Mouse (Mus musculus): ENCODE data around the gene Fam135a. TPM values are rescaled to one million over a fixed set of nuclear protein-coding genes. Genes with fewer than 3 reads are reported as not detected.

Fam135a gene
- total and polyA plus RNA-seq, 3 experiments: not detected

GRCm38 (mm10) chr1:24107378-24107777 lies 7.2 kb upstream of the Fam135a start:
- H3K4me3 ChIP-seq (ENCODE audit: control insufficient read depth in 1 of 2, insufficient read depth in 1 of 2, low read depth in 2 of 2, low read length in 2 of 2): no peak overlapping the region
- H3K27ac ChIP-seq (ENCODE audit: control insufficient read depth, low read depth, low read length): no peak overlapping the region
- H3K9ac ChIP-seq (ENCODE audit: control insufficient read depth, low read depth, low read length, poor library complexity, severe bottlenecking): no peak overlapping the region

GRCm38 (mm10) chr1:24102579-24103149 lies 2.5 kb upstream of the Fam135a start:
- H3K36me3 ChIP-seq (ENCODE audit: control insufficient read depth in 1 of 2, insufficient read depth in 2 of 2, low read length in 2 of 2): no peaks in the 10 kb centered on the region
- no peaks in the 10 kb centered on the region for H3K9me3 ChIP-seq (replicated peaks; ENCODE audit: insufficient read depth, low read length)
- no peaks in the 10 kb centered on the region for H3K4me1 ChIP-seq (ENCODE audit: control insufficient read depth in 1 of 2, insufficient read depth in 2 of 2, low read length in 2 of 2)
- no peaks in the 10 kb centered on the region; a peak in 1 of 4 replicates for H3K27me3 ChIP-seq (ENCODE audit: control insufficient read depth in 1 of 2, insufficient read depth in 2 of 2, low read length in 2 of 2)
- no peak overlapping the region for H3K9ac ChIP-seq (ENCODE audit: control insufficient read depth, low read depth, low read length, poor library complexity, severe bottlenecking)
- H3K27ac ChIP-seq (ENCODE audit: control insufficient read depth, low read depth, low read length): no peak overlapping the region
- no peak for TF ChIP-seq E2F4 (IDR thresholded peaks at IDR 0.05; ENCODE audit: borderline replicate concordance, low read depth, low read length)
- no peak for TF ChIP-seq BHLHE40 (IDR thresholded peaks at IDR 0.05; ENCODE audit: borderline replicate concordance, low read depth, low read length)
- TF ChIP-seq ZC3H11A (IDR thresholded peaks at IDR 0.05; ENCODE audit: low read depth, low read length): no peak
- no peak for TF ChIP-seq POLR2A (IDR thresholded peaks at IDR 0.05; ENCODE audit: control insufficient read depth in 1 of 2, insufficient read depth in 1 of 2, low read depth in 1 of 2, low read length in 2 of 2, poor library complexity in 1 of 2)
- no peak for TF ChIP-seq POLR2AphosphoS2 (IDR thresholded peaks at IDR 0.05; ENCODE audit: low read length)
- TF ChIP-seq JUND (IDR thresholded peaks at IDR 0.05; ENCODE audit: low read depth, low read length): no peak
- TF ChIP-seq KAT2A (conservative IDR thresholded peaks at IDR 0.05; ENCODE audit: low read depth, low read length): no peak
- no peak for TF ChIP-seq USF2 (IDR thresholded peaks at IDR 0.05; ENCODE audit: borderline replicate concordance in 1 of 2, insufficient read depth in 1 of 2, low read depth in 1 of 2, low read length in 2 of 2)
- no peak for TF ChIP-seq SIN3A (IDR thresholded peaks at IDR 0.05; ENCODE audit: low read length)
- no peak for TF ChIP-seq ZMIZ1 (IDR thresholded peaks at IDR 0.05; ENCODE audit: low read depth, low read length)
- DNase-seq (ENCODE audit: low read depth, low spot score): no peak
- H3K79me2 ChIP-seq (ENCODE audit: control insufficient read depth, insufficient read depth, low read length, poor library complexity): no peaks in the 10 kb centered on the region
- no peak overlapping the region for H3K4me3 ChIP-seq (ENCODE audit: control insufficient read depth in 1 of 2, insufficient read depth in 1 of 2, low read depth in 2 of 2, low read length in 2 of 2)

More at GRCm38 (mm10) chr1:24107378-24107777, 7.2 kb upstream of the Fam135a start:
- Histone ChIP-seq H3K27me3 (ENCODE audit: control insufficient read depth in 1 of 2, insufficient read depth in 2 of 2, low read length in 2 of 2) (no peaks in the 10 kb centered on the region; a peak in 1 of 4 replicates), H3K9me3 (replicated peaks; ENCODE audit: insufficient read depth, low read length) (no peaks in the 10 kb centered on the region), H3K79me2 (ENCODE audit: control insufficient read depth, insufficient read depth, low read length, poor library complexity) (no peaks in the 10 kb centered on the region), H3K36me3 (ENCODE audit: control insufficient read depth in 1 of 2, insufficient read depth in 2 of 2, low read length in 2 of 2) (no peaks in the 10 kb centered on the region), H3K4me1 (ENCODE audit: control insufficient read depth in 1 of 2, insufficient read depth in 2 of 2, low read length in 2 of 2) (no peaks in the 10 kb centered on the region)
- no peak for TF ChIP-seq NRF1 (IDR thresholded peaks at IDR 0.05; ENCODE audit: insufficient read depth, low read depth, low read length, poor library complexity, severe bottlenecking)
- no peak for DNase-seq (ENCODE audit: low read depth, low spot score)

DNA sequence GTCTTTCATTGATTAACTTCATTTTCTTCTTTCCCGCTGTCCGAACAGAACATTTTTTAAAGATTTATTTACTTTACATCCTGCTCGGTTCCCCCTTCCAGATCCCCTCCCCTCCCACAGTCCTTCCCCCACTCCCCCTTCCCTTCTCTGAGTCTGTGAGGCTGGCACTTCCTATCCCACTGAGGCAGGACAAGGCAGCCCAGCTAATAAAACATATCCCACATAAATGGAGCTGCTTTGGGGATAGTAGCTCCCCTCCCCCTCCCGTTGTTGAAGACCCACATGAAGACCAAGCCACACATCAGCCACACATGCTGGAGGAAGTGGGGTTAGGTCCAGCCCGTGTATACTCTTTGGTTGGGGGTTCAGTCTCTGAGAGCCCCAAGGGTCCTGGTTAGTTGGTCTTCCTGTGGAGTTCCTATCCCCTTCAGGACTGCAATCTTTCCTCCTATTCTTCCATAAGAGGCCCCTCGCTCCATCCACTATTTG lies 773 bp upstream of the Fam135a start:
- Histone ChIP-seq H3K4me1 (ENCODE audit: control insufficient read depth in 1 of 2, insufficient read depth in 2 of 2, low read length in 2 of 2) (no peaks in the 10 kb centered on the region), H3K4me3 (ENCODE audit: control insufficient read depth in 1 of 2, insufficient read depth in 1 of 2, low read depth in 2 of 2, low read length in 2 of 2) (no peak overlapping the region), H3K27me3 (ENCODE audit: control insufficient read depth in 1 of 2, insufficient read depth in 2 of 2, low read length in 2 of 2) (no peaks in the 10 kb centered on the region; a peak in 1 of 4 replicates), H3K9me3 (replicated peaks; ENCODE audit: insufficient read depth, low read length) (no peaks in the 10 kb centered on the region), H3K9ac (ENCODE audit: control insufficient read depth, low read depth, low read length, poor library complexity, severe bottlenecking) (no peak overlapping the region), H3K79me2 (ENCODE audit: control insufficient read depth, insufficient read depth, low read length, poor library complexity) (no peaks in the 10 kb centered on the region), H3K36me3 (ENCODE audit: control insufficient read depth in 1 of 2, insufficient read depth in 2 of 2, low read length in 2 of 2) (no peaks in the 10 kb centered on the region), H3K27ac (ENCODE audit: control insufficient read depth, low read depth, low read length) (no peak overlapping the region)
- TF ChIP-seq MAFK (IDR thresholded peaks at IDR 0.05; ENCODE audit: borderline replicate concordance, low read depth, low read length) (no peak), ZC3H11A (IDR thresholded peaks at IDR 0.05; ENCODE audit: low read depth, low read length) (no peak), ELF1 (IDR thresholded peaks at IDR 0.05; ENCODE audit: low read depth, low read length) (no peak), NELFE (IDR thresholded peaks at IDR 0.05; ENCODE audit: low read depth, low read length) (no peak), MXI1 (IDR thresholded peaks at IDR 0.05; ENCODE audit: low read depth, low read length) (no peak), MAX (IDR thresholded peaks at IDR 0.05; ENCODE audit: low read length) (no peak), TAL1 (IDR thresholded peaks at IDR 0.05; ENCODE audit: low read length) (no peak)
- DNase-seq (ENCODE audit: low read depth, low spot score): no peak
